Mouse (Mus musculus) ES-Bruce4 (cell line): Measurements from ENCODE around the gene 4931440F15Rik. TPM values are rescaled to one million over a fixed set of nuclear protein-coding genes. Genes with fewer than 3 reads are reported as not detected.

ENCODE experiments used
- H3K27ac ChIP-seq: 2 replicates; pipeline ENCODE4 v1.5.1; 2012; ENCODE audit warnings: low read length, inconsistent platforms; ENCODE audit not compliant: insufficient read depth
- H3K27me3 ChIP-seq: 2 replicates; pipeline ENCODE4 v1.6.1; 2012; ENCODE audit warnings: mild to moderate bottlenecking, low read length, inconsistent platforms; ENCODE audit not compliant: control insufficient read depth, poor library complexity, insufficient read depth, severe bottlenecking
- H3K36me3 ChIP-seq: 2 replicates; pipeline ENCODE4 v1.6.1; 2012; ENCODE audit warnings: inconsistent platforms, mild to moderate bottlenecking, low read length, moderate library complexity; ENCODE audit not compliant: control insufficient read depth, poor library complexity, insufficient read depth, severe bottlenecking
- H3K4me1 ChIP-seq: one replicate; pipeline ENCODE4 v1.8.1; 2011; ENCODE audit warnings: low read length; ENCODE audit not compliant: control insufficient read depth, insufficient read depth
- H3K4me3 ChIP-seq: 2 replicates; pipeline ENCODE4 v1.5.1; 2011; ENCODE audit warnings: low read depth, mild to moderate bottlenecking, low read length
- H3K9ac ChIP-seq: 2 replicates; pipeline ENCODE4 v1.6.1; 2012; ENCODE audit warnings: low read depth, mild to moderate bottlenecking, inconsistent platforms; ENCODE audit not compliant: poor library complexity, severe bottlenecking
- H3K9me3 ChIP-seq: replicated peaks from 2 replicates; pipeline ENCODE4 v1.6.1; 2012; ENCODE audit warnings: mild to moderate bottlenecking, low read length, inconsistent platforms; ENCODE audit not compliant: control insufficient read depth, poor library complexity, insufficient read depth, severe bottlenecking
- CTCF ChIP-seq: IDR thresholded peaks from one replicate; pipeline ENCODE4 v1.8.1; 2011; ENCODE audit warnings: low read depth, low read length
- EP300 ChIP-seq: IDR thresholded peaks from 2 replicates; pipeline ENCODE4 v1.6.1; 2011; ENCODE audit warnings: low read depth, low read length; ENCODE audit not compliant: insufficient read depth
- POLR2A ChIP-seq: IDR thresholded peaks from one replicate; pipeline ENCODE4 v1.8.1; 2011; ENCODE audit warnings: low read length; ENCODE audit not compliant: insufficient read depth
- polyA plus RNA-seq: library from polyadenylated mRNA; stranded (reverse); fragments of >200 nt; gene quantifications from 2 replicates; pipeline ENCODE4 v1.2.4, GENCODE M21; 2011; ENCODE audit warnings: low read depth; ENCODE audit not compliant: missing spikeins, insufficient read depth, insufficient read length

The 4931440F15Rik gene
- polyA plus RNA-seq, 1 experiment = not detected

GRCm38 (mm10) chr11:29795106-29795505, 30.4 kb downstream of the 4931440F15Rik start:
- Histone ChIP-seq H3K9ac (no peak overlapping the region), H3K27ac (no peak overlapping the region)

GRCm38 (mm10) chr11:29794475-29794874, 31.0 kb downstream of the 4931440F15Rik start:
- Histone ChIP-seq H3K4me3 (no peak overlapping the region), H3K27ac (no peak overlapping the region), H3K4me1 (no peaks in the 10 kb centered on the region), H3K27me3 (no peaks in the 10 kb centered on the region), H3K9me3 (no peaks in the 10 kb centered on the region), H3K9ac (no peak overlapping the region), H3K36me3 (no peaks in the 10 kb centered on the region)
- TF ChIP-seq EP300 = no peak
- TF ChIP-seq CTCF = no peak
- no peak for TF ChIP-seq POLR2A

More at GRCm38 (mm10) chr11:29795106-29795505, 30.4 kb downstream of the 4931440F15Rik start:
- TF ChIP-seq POLR2A = no peak
- no peaks in the 10 kb centered on the region for H3K9me3 ChIP-seq
- no peaks in the 10 kb centered on the region for H3K36me3 ChIP-seq
- H3K4me1 ChIP-seq = no peaks in the 10 kb centered on the region
- H3K4me3 ChIP-seq = no peak overlapping the region
- H3K27me3 ChIP-seq = no peaks in the 10 kb centered on the region

GRCm38 (mm10) chr11:29790796-29791195, 34.7 kb downstream of the 4931440F15Rik start:
- Histone ChIP-seq H3K27me3 (no peaks in the 10 kb centered on the region), H3K9me3 (no peaks in the 10 kb centered on the region), H3K36me3 (no peaks in the 10 kb centered on the region), H3K4me3 (no peak overlapping the region), H3K4me1 (no peaks in the 10 kb centered on the region), H3K9ac (no peak overlapping the region), H3K27ac (no peak overlapping the region)
- TF ChIP-seq CTCF (no peak), POLR2A (no peak), EP300 (no peak)

- Histone ChIP-seq H3K27ac (no peak overlapping the region), H3K27me3 (no peaks in the 10 kb centered on the region), H3K4me1 (no peaks in the 10 kb centered on the region), H3K4me3 (no peak overlapping the region), H3K9ac (no peak overlapping the region), H3K36me3 (no peaks in the 10 kb centered on the region), H3K9me3 (no peaks in the 10 kb centered on the region)
- TF ChIP-seq CTCF (no peak), EP300 (no peak)
Observed at GRCm38 (mm10) chr11:29788921-29789638, 36.4 kb downstream of the 4931440F15Rik start.

GRCm38 (mm10) chr11:29788499-29788898, 37.0 kb downstream of the 4931440F15Rik start:
- Histone ChIP-seq H3K36me3 (no peaks in the 10 kb centered on the region), H3K4me1 (no peaks in the 10 kb centered on the region), H3K9ac (no peak overlapping the region), H3K27me3 (no peaks in the 10 kb centered on the region), H3K27ac (no peak overlapping the region), H3K4me3 (no peak overlapping the region), H3K9me3 (no peaks in the 10 kb centered on the region)
- TF ChIP-seq POLR2A (no peak), CTCF (no peak), EP300 (no peak)

GRCm38 (mm10) chr11:29787473-29787872, 38.0 kb downstream of the 4931440F15Rik start:
- Histone ChIP-seq H3K27me3 (no peaks in the 10 kb centered on the region), H3K9me3 (no peaks in the 10 kb centered on the region), H3K36me3 (no peaks in the 10 kb centered on the region), H3K9ac (no peak overlapping the region), H3K27ac (no peak overlapping the region), H3K4me1 (no peaks in the 10 kb centered on the region), H3K4me3 (no peak overlapping the region)
- TF ChIP-seq POLR2A (no peak), CTCF (no peak), EP300 (no peak)
